Mouse (Mus musculus) hindbrain, embryonic 13.5 days (tissue): ENCODE data around the gene Gcsam. TPM values are rescaled to one million over a fixed set of nuclear protein-coding genes. Genes with fewer than 3 reads are reported as not detected.

Source experiments
- ATAC-seq: fragments of 200-750 bp; cut with Nextera tagmentation; 2 replicates; pipeline ENCODE4 v1.8.0; 2017; ENCODE audit warnings: moderate TSS enrichment; ENCODE audit not compliant: low FRiP score
- H3K27ac ChIP-seq: fragments of 300-500 bp; sonication (generic); 2 replicates; pipeline ENCODE4 v1.5.1; 2015; ENCODE audit warnings: inconsistent platforms, mild to moderate bottlenecking, moderate library complexity
- H3K27me3 ChIP-seq: fragments of 300-500 bp; sonication (generic); 2 replicates; pipeline ENCODE4 v1.6.1; 2015; ENCODE audit warnings: mild to moderate bottlenecking, inconsistent platforms
- H3K36me3 ChIP-seq: fragments of 300-500 bp; sonication (generic); 2 replicates; pipeline ENCODE4 v1.6.1; 2015; ENCODE audit warnings: mild to moderate bottlenecking, inconsistent platforms
- H3K4me1 ChIP-seq: fragments of 300-500 bp; sonication (generic); replicated peaks from 2 replicates; pipeline ENCODE4 v1.6.1; 2015; ENCODE audit warnings: inconsistent platforms
- H3K4me2 ChIP-seq: fragments of 300-500 bp; sonication (generic); 2 replicates; pipeline ENCODE4 v1.6.1; 2015; ENCODE audit warnings: inconsistent platforms, mild to moderate bottlenecking, moderate library complexity
- H3K4me3 ChIP-seq: fragments of 300-500 bp; sonication (generic); 2 replicates; pipeline ENCODE4 v1.5.1; 2015; ENCODE audit warnings: mild to moderate bottlenecking, inconsistent platforms
- H3K9ac ChIP-seq: fragments of 300-500 bp; sonication (generic); 2 replicates; pipeline ENCODE4 v1.6.1; 2015; ENCODE audit warnings: mild to moderate bottlenecking, inconsistent platforms
- H3K9me3 ChIP-seq: fragments of 300-500 bp; sonication (generic); 2 replicates; pipeline ENCODE4 v1.6.1; 2016; ENCODE audit warnings: inconsistent platforms
- WGBS: fragments of 180-500 bp; shearing (Covaris S2); methylation state at CpG from one replicate; pipeline ENCODE4 v1.1.7; 2015; 5-methylcytosine and 5-hydroxymethylcytosine counted together
- polyA plus RNA-seq: library from polyadenylated mRNA; unstranded; fragments of >200 nt; fragmentation: Nextera tagmentation; extraction: Ambion mirVana; gene quantifications from 2 replicates; pipeline ENCODE4 v1.2.1, GENCODE M21; 2015

Gene Gcsam
- polyA plus RNA-seq, 1 experiment from 2014 or later, result not detected

GRCm38 (mm10) chr16:45624791-45625190 lies 14.6 kb downstream of the Gcsam start:
- no peak overlapping the region for H3K27ac ChIP-seq
- no peaks in the 10 kb centered on the region for H3K27me3 ChIP-seq
- no peak for ATAC-seq
- H3K9ac ChIP-seq, result no peak overlapping the region
- 88% methylated on average over 2 of the region's 2 CpGs for WGBS
- no peak overlapping the region for H3K4me3 ChIP-seq
- H3K4me2 ChIP-seq, result no peak overlapping the region
- H3K4me1 ChIP-seq, result no peaks in the 10 kb centered on the region
- no peaks in the 10 kb centered on the region for H3K9me3 ChIP-seq
- no peaks in the 10 kb centered on the region for H3K36me3 ChIP-seq

DNA sequence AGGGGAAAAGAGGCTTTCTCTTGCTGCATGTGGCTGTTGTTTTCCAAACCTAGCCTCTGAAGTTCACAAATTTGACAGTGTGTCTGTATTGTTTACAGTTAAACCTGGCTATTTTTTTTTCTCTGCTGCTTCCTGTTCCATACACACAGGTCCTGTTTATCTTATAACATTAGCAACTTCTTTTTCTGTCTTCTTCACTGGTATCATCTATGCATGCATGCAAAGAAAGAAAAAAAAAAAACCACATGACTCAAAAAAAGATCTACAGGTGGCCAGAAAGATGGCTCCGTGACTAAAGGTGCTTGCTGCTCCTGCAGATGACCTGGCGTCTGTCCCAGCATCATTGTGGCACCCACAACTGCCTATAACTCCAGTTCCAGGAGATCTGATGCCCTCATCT lies 15.2 kb downstream of the Gcsam start:
- Histone ChIP-seq H3K27me3 (no peaks in the 10 kb centered on the region), H3K36me3 (no peaks in the 10 kb centered on the region), H3K4me3 (no peak overlapping the region), H3K9me3 (no peaks in the 10 kb centered on the region), H3K27ac (no peak overlapping the region), H3K4me1 (no peaks in the 10 kb centered on the region), H3K4me2 (no peak overlapping the region), H3K9ac (no peak overlapping the region)
- WGBS, result 83% methylated on average over 2 of the region's 2 CpGs
- ATAC-seq, result no peak

DNA sequence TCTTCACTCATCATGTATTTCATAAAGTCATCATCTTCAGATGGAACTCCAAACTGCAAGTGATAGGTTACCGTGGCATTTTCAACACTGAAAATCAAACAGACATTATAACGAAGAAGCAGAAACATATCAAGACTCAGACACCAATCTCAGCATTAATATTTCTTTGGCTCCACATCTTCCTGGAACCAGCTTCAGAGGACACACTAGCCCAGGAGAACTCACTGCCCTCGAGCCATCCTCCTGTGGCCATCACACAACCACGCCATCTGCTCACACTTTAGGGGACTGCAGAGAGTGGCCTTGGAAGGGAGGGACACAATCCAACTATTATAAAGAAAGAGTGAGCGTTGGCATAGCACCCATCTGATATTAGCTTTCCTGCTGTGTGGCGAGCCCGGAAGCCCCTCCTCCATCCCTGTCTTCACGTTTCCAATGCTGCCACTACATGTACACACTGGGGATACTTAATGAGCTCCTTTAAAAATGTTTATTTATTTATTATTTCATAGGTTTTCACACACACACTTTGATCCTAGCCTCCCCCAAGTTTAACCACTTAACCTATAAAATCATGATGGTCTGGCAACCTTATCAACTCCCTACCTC lies 19.4 kb downstream of the Gcsam start:
- H3K27ac ChIP-seq, result no peak overlapping the region
- no peaks in the 10 kb centered on the region for H3K36me3 ChIP-seq
- H3K4me2 ChIP-seq, result no peak overlapping the region
- 76% methylated on average over 8 of the region's 8 CpGs for WGBS
- no peak overlapping the region for H3K9ac ChIP-seq
- ATAC-seq, result no peak
- H3K9me3 ChIP-seq, result no peaks in the 10 kb centered on the region
- H3K4me3 ChIP-seq, result no peak overlapping the region
- H3K4me1 ChIP-seq, result no peaks in the 10 kb centered on the region
- H3K27me3 ChIP-seq, result no peaks in the 10 kb centered on the region

GRCm38 (mm10) chr16:45630347-45630960 lies 20.3 kb downstream of the Gcsam start:
- 53% methylated on average over 5 of the region's 5 CpGs for WGBS
- Histone ChIP-seq H3K4me1 (no peaks in the 10 kb centered on the region), H3K9me3 (no peaks in the 10 kb centered on the region), H3K27ac (no peak overlapping the region), H3K27me3 (no peaks in the 10 kb centered on the region), H3K36me3 (no peaks in the 10 kb centered on the region), H3K9ac (no peak overlapping the region), H3K4me3 (no peak overlapping the region), H3K4me2 (no peak overlapping the region)
- ATAC-seq, result peak; percentile 91

DNA sequence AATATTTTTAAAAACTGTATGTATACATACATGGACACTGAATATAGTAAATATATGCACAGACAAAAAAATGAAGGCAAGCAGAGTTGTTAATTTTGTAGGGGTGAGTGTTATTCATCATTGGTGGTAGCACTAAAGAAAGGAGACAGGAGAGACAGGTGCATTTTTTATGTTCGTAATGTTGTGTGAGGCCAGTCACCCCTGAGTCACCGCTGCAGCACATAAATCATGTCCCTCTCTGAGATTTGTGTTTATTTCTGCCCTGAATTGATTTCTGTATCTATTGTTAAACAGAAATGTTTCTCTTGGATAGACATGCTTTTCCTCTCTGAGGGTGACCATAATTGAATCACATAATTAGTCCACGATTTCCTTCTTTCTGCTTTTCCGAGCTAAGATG lies 22.2 kb downstream of the Gcsam start:
- 76% methylated on average over 4 of the region's 4 CpGs for WGBS

DNA sequence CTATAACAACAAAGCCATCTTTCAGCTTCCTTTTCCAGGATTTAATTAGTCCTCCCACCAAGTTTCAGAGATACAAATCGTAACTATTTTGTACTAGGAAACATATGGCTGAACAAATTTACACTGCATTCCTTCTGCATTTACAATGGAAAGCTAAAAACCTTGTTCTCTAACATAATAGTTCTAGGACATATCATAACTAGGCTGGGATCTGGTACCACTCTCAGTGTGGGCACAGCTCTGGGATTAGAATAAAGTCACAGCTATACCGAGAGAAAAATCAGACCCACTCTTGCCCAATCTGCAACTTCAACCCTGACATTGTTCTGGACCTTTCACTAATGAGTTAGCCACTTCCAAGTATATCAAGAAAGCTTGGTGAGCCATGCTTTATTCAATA lies 25.6 kb downstream of the Gcsam start:
- H3K9me3 ChIP-seq, result no peaks in the 10 kb centered on the region

More for the DNA sequence above, 22.2 kb downstream of the Gcsam start:
- H3K9me3 ChIP-seq, result no peaks in the 10 kb centered on the region
- ATAC-seq, result no peak
- no peak overlapping the region for H3K27ac ChIP-seq
- no peaks in the 10 kb centered on the region for H3K4me1 ChIP-seq
- H3K4me2 ChIP-seq, result no peak overlapping the region
- H3K27me3 ChIP-seq, result no peaks in the 10 kb centered on the region
- H3K9ac ChIP-seq, result no peak overlapping the region
- no peak overlapping the region for H3K4me3 ChIP-seq
- H3K36me3 ChIP-seq, result no peaks in the 10 kb centered on the region

GRCm38 (mm10) chr16:45640070-45640762 lies 30.0 kb downstream of the Gcsam start:
- H3K27me3 ChIP-seq, result no peaks in the 10 kb centered on the region
- H3K9me3 ChIP-seq, result no peaks in the 10 kb centered on the region
- no peak for ATAC-seq
- no peaks in the 10 kb centered on the region for H3K4me1 ChIP-seq
- 92% methylated on average over 10 of the region's 10 CpGs for WGBS
- no peak overlapping the region for H3K4me3 ChIP-seq
- H3K4me2 ChIP-seq, result no peak overlapping the region
- no peak overlapping the region for H3K9ac ChIP-seq
- no peak overlapping the region for H3K27ac ChIP-seq
- H3K36me3 ChIP-seq, result no peaks in the 10 kb centered on the region

More for the DNA sequence above, 25.6 kb downstream of the Gcsam start:
- H3K4me1 ChIP-seq, result no peaks in the 10 kb centered on the region
- no peak overlapping the region for H3K27ac ChIP-seq
- H3K9ac ChIP-seq, result no peak overlapping the region
- no peak for ATAC-seq
- WGBS, result 91% methylated on average over 2 of the region's 2 CpGs
- H3K27me3 ChIP-seq, result no peaks in the 10 kb centered on the region
- H3K4me2 ChIP-seq, result no peak overlapping the region
- no peaks in the 10 kb centered on the region for H3K36me3 ChIP-seq
- no peak overlapping the region for H3K4me3 ChIP-seq

DNA sequence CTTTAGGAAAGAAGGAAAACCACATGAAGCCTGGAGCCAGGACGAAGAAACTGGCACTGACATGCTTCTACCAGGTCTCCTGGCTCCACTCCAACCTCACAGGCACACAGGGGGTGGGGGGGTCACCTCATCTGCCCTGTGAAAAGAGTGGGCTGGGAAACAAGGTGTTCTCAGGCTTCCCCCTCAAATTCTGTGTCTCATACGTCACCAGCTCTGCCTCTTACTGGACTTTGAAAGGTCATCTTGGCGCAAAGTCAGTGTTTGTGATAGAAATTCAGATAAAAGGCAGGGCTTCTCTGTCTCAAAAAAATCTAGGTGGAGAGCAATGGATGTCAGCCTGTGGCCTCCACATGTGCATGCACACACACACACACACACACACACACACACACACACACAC lies 31.1 kb downstream of the Gcsam start:
- no peaks in the 10 kb centered on the region for H3K36me3 ChIP-seq
- no peak for ATAC-seq
- WGBS, result 80% methylated on average over 3 of the region's 3 CpGs

DNA sequence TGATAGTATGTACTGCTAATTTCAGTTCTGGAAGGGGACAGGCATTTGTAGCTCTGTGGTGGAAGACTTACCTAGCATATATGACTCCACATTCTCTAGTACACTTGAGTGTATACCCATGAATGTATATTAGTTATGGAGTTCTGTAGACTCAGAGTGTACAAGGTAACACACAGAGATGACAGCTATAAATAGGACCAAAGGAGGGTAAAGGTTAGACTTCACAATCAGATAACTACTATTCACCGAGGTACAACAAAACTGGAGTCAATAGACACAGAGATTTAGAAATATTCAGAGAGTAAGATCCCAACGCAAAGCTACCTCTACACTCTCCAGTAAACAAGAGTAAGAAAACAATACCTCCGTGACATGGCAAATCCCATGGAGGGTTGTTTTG lies 33.8 kb downstream of the Gcsam start:
- Histone ChIP-seq H3K27me3 (no peaks in the 10 kb centered on the region), H3K36me3 (no peaks in the 10 kb centered on the region), H3K4me2 (no peak overlapping the region), H3K9me3 (no peaks in the 10 kb centered on the region), H3K4me3 (no peak overlapping the region), H3K27ac (no peak overlapping the region), H3K4me1 (no peaks in the 10 kb centered on the region), H3K9ac (no peak overlapping the region)
- WGBS, result 94% methylated on average over 3 of the region's 3 CpGs
- ATAC-seq, result no peak

More for the DNA sequence above, 31.1 kb downstream of the Gcsam start:
- Histone ChIP-seq H3K27me3 (no peaks in the 10 kb centered on the region), H3K9me3 (no peaks in the 10 kb centered on the region), H3K9ac (no peak overlapping the region), H3K27ac (no peak overlapping the region), H3K4me3 (no peak overlapping the region), H3K4me2 (no peak overlapping the region), H3K4me1 (no peaks in the 10 kb centered on the region)

DNA sequence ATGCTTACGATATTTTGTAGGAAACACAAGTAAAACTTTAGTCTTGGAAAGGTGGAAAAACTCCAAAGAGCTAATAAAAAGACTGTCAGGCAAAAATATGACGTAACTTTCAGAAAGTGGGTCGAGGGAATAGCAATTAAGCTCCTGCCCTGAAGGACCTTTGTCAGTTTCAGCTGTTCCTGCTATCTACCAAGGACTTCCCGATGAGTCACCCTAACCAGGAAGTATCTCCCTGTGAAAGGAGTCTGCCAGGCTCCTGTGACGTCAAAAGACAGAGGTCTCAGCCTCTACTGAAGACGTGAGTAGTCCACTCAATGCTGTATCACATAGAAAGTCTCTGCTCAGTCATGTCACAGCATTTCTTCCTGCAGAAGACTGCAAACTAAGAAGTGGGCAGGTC lies 34.2 kb downstream of the Gcsam start:
- WGBS, result 80% methylated on average over 6 of the region's 6 CpGs
- Histone ChIP-seq H3K4me1 (no peaks in the 10 kb centered on the region), H3K36me3 (no peaks in the 10 kb centered on the region), H3K9me3 (no peaks in the 10 kb centered on the region), H3K9ac (no peak overlapping the region), H3K27ac (no peak overlapping the region), H3K4me3 (no peak overlapping the region), H3K4me2 (no peak overlapping the region), H3K27me3 (no peaks in the 10 kb centered on the region)
- ATAC-seq, result no peak

GRCm38 (mm10) chr16:45651497-45651896 lies 41.3 kb downstream of the Gcsam start:
- no peak overlapping the region for H3K4me3 ChIP-seq
- H3K4me1 ChIP-seq, result peaks cover 7% of the 10 kb centered on the region
- WGBS, result 76% methylated on average over 2 of the region's 2 CpGs
- H3K27me3 ChIP-seq, result peaks cover 22% of the 10 kb centered on the region
- no peak overlapping the region for H3K9ac ChIP-seq
- no peak overlapping the region for H3K4me2 ChIP-seq
- no peaks in the 10 kb centered on the region for H3K9me3 ChIP-seq
- no peaks in the 10 kb centered on the region for H3K36me3 ChIP-seq
- H3K27ac ChIP-seq, result no peak overlapping the region
- no peak for ATAC-seq

DNA sequence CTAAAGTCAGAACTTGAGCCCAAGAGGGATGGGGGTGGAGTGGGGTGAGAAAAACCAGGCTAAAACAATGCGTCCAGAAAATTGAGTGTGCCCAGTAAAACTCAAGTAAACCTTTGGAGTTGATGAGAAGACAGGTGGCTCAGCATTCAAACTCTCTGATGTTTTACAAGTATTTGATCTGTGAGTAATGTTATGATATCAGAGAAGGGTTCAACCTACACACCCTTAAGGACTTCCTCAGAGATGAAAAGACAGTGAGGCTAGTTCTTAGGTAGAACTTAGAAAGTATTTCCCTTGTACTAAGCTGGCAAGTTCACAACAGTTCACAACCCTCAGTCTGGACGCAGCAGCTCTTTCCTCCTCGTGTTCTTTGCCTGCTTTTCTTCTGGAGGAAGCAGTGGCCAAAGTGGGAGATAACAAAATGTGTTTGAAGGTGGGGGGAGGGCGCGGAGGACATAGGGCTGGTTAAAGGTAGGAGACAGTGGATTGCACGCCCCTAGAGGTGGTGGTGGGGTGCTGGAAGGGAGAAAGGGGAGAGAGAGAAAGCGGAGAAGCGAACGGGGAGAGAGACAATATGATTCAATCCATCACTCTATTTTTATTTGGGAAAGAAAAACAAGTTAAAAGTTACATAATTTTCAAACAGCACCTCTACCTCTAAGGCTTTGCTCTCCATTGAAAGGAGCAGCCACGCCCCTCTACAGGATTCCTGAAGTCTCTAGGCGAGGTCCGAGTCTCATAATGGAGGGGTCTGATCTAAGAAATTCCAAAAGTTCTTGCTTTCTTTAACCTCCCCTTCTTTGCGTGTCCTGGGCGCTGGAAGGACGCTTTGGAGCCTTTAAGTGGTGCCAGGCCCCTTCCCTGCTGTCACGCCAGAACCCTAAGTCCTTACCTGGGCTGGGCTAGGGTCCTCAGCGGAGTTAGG lies 43.1 kb downstream of the Gcsam start:
- H3K4me1 ChIP-seq, result peaks cover 7% of the 10 kb centered on the region
- 13% methylated on average over 17 of the region's 17 CpGs for WGBS
- H3K4me2 ChIP-seq, result peak overlapping the region; percentile 54
- H3K9ac ChIP-seq, result no peak overlapping the region
- no peak overlapping the region for H3K27ac ChIP-seq
- H3K27me3 ChIP-seq, result peaks cover 22% of the 10 kb centered on the region
- H3K4me3 ChIP-seq, result peak overlapping the region; percentile 32
- ATAC-seq, result no peak
- no peaks in the 10 kb centered on the region for H3K9me3 ChIP-seq
- H3K36me3 ChIP-seq, result no peaks in the 10 kb centered on the region
